Mouse (Mus musculus): ENCODE results near the gene Stat5b.

Gene Stat5b

GRCm38 (mm10) chr11:100767871-100768270, 82.7 kb downstream of the Stat5b start:
- DNase-seq (ENCODE audit: low spot score in 2 of 2) = no peak

GRCm38 (mm10) chr11:100766726-100767125, 83.8 kb downstream of the Stat5b start:
- no peak for DNase-seq (ENCODE audit: low spot score in 2 of 2)

DNA sequence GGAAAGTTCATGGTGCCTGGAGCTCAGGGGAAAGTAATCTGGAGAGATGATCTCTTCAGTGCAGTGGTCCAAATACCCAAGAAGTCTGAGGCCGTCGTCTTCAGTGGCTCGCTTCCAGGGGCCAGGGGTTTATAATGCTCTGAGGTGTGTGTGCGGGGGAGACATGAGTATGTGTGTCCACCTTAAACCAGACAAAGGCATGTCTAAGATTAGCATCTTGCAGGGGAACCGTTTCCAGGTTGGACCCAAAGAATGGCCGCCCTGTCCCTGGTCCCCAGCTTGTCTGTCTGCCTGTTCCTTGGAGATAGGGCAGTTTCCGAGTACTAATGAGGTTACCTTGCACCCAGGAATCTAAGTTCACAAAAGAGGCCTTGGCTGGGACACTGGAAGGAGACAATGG, 87.7 kb downstream of the Stat5b start, which contains the start of gene Hcrt:
Gene Hcrt, minus strand, starts transcription at position 101 of the 400 bp plus-strand sequence.
- no peak for DNase-seq (ENCODE audit: low spot score in 2 of 2)

GRCm38 (mm10) chr11:100761547-100762045, 88.9 kb downstream of the Stat5b start:
- DNase-seq (ENCODE audit: low spot score in 2 of 2) = peak; percentile 70 to 86

DNA sequence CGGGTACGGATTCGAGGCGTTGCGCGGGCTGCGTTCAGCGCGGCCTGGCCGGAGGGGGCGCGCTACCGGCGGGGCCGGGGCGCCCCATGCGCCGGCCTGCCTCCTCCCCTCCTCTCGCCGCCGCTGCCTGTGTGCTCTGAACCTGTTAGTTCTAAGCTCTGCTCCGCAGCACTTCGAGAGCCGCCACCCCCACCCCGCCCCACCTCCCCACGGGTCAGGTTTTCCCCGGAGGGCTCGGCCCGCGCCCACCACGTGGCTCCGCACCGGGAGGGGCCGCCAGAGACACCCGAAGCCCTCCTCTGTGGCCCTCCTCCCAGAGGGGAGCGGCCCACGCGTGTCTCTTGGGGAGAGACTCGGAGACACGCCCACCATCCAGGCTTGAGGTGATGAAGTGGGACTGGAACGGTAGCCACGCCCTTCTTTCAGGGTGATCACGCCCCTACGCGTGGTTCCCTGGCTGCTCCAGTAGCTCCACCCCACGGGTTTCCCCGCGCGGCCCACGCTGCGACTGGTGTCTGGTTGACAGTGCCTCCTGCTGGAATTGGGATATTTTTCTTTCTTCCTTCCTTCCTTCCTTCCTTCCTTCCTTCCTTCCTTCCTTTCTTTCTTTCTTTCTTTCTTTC, 90.8 kb downstream of the Stat5b start, which contains the start of gene Kcnh4:
Gene Kcnh4, minus strand, starts transcription at position 332 of the 623 bp plus-strand sequence.
- peak; percentile 87 to 89 for DNase-seq (ENCODE audit: low spot score in 2 of 2)

GRCm38 (mm10) chr11:100758707-100759610, 91.6 kb downstream of the Stat5b start:
- peak in 1 of 2 experiments; percentile 37 for DNase-seq (ENCODE audit: low spot score in 2 of 2)

GRCm38 (mm10) chr11:100757566-100757965, 93.0 kb downstream of the Stat5b start:
- no peak for DNase-seq (ENCODE audit: low spot score in 2 of 2)

DNA sequence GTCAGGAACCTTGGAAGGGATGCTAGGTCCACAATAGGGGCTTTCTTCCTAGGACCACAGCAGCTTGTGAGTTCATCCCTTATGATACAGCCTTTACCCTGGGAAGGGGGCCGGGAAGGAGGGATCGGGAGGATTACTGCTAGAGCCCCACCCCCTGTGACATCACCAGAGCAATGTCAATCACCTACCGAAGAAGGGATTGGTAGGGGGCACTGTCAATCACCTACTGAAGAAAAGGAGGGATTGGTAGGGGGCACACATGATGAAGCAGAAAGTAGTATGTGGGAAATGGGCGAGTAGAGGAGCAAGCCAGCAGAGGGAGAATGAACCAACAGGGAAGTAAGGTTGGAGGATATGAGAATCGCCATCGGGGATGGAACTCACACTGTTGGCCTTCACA, 94.0 kb downstream of the Stat5b start:
- no peak for DNase-seq (ENCODE audit: low spot score in 2 of 2)

GRCm38 (mm10) chr11:100754693-100755057, 95.8 kb downstream of the Stat5b start:
- no peak for DNase-seq (ENCODE audit: low spot score in 2 of 2)

DNA sequence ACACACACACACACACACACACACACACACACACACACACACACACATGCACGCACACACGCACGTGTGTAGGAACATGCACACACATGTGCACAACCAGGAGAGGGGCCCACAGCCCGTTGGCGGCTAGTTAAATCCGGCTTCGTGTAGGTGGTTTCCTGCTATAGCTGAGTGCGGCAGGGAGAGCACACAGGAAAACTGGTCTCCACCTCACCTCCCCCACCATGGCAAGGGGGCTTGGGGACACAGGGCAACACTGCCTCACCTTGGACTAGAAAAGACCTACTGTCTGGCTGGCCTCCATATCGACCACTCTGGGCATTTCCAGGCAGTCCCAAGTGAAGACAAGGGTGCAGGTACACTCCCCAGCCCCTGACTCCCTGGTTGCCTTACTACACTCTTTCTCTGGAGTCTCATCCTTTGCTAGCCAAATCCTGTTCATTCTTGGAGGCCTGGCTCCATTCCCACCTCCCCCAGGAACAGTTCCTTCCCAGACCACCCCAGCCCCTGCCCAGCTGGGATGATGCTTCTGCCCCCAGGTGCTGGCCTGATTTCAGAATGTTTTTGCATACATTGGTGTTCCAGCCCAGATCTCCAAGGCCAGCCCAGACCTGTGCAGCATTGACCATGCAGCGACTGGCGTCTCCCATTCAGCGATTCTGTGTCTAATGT, 96.4 kb downstream of the Stat5b start:
- DNase-seq (ENCODE audit: low spot score in 2 of 2) = peak; percentile 47 to 64

DNA sequence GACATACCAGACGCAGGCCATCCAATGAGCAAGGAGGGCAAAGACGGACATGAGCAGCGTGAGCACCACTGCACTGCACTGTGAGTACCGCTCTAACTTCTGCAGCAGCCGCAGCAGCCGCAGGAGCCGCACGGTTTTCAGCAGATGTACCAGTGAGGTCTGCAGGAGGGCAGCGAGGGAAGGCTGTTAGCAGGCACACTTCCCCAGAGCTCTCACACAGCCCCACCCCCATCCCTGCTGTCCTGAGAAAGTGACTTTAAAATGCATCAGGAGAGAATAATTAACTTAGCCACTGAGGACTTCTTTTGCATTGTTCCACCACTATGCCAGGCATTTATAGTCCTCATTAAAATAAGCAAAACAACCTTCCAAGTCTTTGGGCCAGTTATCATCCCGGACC, 98.2 kb downstream of the Stat5b start:
- no peak for DNase-seq (ENCODE audit: low spot score in 2 of 2)

DNA sequence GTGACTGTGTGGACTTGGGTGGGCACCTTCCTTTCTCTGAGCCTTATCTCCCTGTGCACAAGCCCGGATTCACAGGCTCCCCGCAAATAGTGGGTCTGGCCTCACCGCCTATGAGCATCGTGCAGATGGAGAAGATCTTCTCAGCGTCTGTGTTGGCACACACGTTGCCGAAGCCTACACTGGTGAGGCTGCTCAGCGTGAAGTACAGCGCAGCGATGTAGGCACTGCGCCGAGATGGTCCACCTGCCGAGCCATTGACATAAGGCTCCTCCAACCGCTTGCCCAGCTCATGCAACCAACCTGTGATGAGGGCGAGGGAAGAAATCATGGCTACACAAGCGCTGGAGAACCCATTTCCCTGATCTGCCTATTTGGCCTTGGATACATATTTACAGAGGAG, 100.4 kb downstream of the Stat5b start:
- DNase-seq (ENCODE audit: low spot score in 2 of 2) = no peak

DNA sequence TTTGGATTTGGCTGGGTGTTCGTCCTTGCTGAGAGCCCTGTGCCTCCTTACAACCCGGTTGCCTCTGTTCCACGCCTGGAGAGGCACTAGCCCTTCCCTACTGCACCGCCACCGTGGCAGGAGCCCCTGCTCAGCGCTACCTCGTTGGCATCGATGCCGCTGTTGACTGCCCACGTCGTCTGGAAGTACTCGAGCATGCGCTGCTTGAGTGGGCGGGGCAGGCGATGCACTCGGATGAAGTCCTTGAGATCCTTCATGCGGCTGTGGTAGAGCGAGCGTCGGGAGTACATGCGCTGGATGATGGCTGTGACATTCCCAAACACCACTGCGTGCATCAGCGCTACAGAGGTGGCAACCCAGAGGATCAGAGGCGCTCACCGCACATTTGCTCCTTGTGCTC, 101.1 kb downstream of the Stat5b start:
- no peak for DNase-seq (ENCODE audit: low spot score in 2 of 2)

GRCm38 (mm10) chr11:100748620-100749019, 101.9 kb downstream of the Stat5b start:
- no peak for DNase-seq (ENCODE audit: low spot score in 2 of 2)

DNA sequence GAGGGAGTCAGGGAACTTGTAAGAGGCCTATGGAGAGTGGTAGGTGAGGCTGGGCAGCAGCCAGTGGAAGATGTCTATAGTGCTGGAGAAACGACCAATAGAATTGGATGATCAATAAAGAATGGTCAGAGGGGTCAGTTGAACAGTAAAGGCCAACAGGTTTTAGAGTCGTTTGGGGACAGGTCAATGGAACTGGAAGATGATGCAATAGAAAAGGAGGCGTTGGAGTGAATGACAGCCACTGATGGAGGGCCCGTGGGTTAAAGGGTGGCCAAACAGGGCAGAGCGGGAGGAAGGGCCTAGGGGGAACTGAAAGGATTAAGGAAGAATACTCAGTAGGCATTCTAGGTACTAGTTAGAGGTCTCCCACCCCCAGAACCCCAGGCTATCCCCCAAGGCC, 103.4 kb downstream of the Stat5b start:
- no peak for DNase-seq (ENCODE audit: low spot score in 2 of 2)

- no peak for DNase-seq (ENCODE audit: low spot score in 2 of 2)
Observed at GRCm38 (mm10) chr11:100746546-100746945, 104.0 kb downstream of the Stat5b start.

DNA sequence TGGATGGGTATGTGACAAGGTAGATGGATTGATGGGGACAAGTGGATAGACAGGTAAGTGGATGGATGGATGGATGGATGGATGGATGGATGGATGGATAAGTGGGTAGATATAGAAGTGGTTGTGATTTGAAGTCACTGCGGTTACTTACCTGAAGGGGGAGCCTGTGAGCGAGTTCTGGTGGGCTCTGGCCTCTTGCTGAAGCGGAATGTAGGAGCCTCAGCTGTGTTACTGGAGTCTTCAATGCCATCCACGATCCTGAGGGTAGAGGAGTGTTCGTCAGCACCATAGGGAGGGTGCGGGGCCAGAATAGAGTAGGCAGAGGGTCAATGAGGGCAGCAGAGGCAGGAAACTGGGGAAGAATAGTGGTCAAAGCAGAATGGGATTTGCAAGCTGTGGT, 105.4 kb downstream of the Stat5b start:
- no peak for DNase-seq (ENCODE audit: low spot score in 2 of 2)

GRCm38 (mm10) chr11:100741348-100741747, 109.2 kb downstream of the Stat5b start:
- no peak for DNase-seq (ENCODE audit: low spot score in 2 of 2)

GRCm38 (mm10) chr11:100738749-100739148, 111.8 kb downstream of the Stat5b start:
- DNase-seq (ENCODE audit: low spot score in 2 of 2) = no peak

DNA sequence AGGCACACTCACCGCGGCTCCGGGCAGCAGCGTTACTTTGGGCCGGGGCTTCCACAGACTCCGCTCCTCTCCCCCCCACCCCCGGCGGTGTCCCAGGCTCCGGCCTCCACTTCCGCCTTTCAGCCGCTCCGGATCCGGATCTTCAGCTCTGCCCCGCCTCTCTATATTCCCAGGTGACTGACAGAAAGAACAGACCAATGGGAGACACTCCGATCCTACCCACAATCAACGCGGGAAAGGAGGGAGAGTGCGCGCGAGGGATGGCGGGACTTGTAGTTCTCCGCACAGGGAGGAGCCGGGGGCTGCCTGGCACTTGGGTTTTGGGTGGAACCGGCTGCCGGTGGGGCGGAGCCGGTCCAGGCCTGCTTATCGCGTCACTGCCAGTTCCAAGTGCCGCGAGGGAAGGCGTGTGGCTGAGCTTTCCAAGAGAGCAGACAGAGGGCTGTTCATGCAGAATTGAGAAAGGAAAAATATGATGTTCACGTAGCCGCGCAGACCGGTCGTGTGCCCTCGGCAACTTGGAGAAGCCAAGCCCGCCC, 112.4 kb downstream of the Stat5b start, which contains the start of gene Rab5c:
Gene Rab5c, minus strand, starts transcription at position 150 of the 539 bp plus-strand sequence.
- DNase-seq (ENCODE audit: low spot score in 2 of 2) = peak; percentile 98 to 99

GRCm38 (mm10) chr11:100737105-100737733, 113.3 kb downstream of the Stat5b start:
- DNase-seq (ENCODE audit: low spot score in 2 of 2) = no peak

Data from frontal cortex, postnatal 10 days (tissue).